Mouse (Mus musculus): ENCODE results near the gene Pkn1.

Pkn1 gene

DNA sequence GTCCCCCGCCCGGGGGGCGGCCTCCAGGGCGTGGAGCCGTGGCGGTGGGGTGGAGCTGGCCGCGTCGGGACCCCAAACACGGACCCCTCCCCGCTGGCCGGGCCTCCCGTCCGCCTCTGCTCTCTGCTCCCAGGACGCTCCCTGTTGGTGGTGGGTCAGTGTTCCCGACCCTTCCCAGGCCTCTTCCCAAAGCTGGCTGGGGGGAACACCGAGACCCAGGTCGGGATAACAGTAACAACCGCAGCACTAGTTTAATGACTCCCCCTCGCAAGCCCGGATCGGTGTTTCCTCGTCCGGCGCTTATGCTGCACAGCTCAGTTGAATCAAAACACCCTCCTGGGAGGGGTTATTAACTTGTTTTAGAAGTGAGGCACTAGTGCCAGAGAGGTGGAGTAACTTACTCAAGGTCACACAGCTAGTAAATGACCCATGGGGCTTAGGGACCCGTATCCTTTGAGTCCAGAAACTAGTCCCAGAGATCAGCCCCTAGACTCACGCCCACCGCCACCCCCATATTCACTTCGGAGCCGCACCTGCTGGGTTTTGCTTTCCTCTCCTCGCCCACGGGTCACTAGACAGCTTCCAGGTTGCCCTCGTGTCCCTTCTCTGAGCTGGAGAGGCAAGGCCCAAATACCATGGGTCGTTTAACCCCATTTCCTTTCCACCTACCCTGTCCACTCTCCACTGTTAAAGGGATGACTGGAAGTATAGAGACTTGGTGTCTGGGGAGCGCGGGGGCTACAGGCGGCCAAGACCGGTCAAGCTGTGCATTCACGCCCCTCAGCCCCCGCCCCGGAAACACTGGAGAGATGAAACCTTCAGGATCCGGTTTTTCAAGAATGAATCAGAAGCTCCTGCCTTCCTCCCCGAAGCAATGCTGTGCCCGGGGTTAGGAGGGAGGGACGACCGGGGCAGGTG lies 46.0 kb downstream of the Pkn1 start:
- no peak for DNase-seq (ENCODE audit: low spot score)

DNA sequence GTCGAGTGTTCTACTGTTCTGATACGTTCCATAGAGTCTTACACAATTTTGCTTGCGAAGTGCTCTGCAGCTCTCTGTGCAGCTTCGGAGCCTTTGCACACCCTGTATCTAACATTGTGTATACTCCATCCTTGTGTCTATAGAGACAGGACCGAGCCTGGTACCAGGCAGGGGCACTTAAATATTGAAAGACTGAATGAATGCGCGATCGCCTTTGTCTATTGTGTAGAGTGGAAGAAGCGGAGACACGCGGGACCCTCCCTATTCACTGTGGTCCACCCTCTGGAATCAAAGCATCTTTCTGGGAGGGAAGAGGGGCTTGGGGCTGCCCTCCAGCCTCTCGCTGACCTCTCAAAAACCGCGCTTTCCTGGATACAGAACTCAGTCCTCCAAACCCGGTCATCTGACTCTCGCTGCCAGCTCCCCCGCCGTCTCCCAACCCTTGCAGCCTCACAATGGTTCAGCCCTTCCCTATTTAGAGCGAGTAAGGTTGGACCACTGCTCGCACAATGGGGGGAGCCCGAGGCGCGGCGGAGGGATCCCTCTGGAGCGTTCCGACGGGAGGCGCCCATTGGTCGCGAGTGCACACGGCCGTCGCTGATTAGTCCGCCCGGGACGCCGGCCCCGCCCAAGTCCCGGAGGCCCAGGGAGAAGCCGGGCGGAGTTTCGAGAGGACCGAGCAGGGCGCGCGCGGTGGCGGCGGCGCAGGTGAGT lies 46.8 kb downstream of the Pkn1 start, which contains the start of gene Gipc1:
Gipc1 (plus strand) TSS at position 648 of the 714 bp plus-strand sequence.
- peak; percentile 97 for DNase-seq (ENCODE audit: low spot score)

DNA sequence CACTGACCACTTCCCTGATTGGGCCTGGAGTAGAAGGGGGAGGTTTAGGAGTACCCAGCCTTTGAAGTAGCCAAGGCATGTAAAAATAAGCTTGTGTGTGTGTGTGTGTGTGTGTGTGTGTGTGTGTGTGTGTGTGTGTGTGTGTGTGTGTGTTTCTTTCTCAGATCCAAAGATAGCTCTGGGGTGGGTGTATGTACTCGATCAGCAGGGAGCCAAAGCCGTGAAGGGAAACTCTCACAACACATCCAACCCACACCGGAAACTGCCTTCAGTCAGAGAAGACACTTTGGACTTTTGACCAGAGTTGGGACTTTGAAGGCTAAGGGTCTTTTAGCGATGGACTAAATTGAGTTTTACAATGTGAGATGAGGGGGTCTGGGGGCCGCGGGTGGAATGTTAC lies 49.3 kb downstream of the Pkn1 start:
- DNase-seq (ENCODE audit: low spot score), result no peak

DNA sequence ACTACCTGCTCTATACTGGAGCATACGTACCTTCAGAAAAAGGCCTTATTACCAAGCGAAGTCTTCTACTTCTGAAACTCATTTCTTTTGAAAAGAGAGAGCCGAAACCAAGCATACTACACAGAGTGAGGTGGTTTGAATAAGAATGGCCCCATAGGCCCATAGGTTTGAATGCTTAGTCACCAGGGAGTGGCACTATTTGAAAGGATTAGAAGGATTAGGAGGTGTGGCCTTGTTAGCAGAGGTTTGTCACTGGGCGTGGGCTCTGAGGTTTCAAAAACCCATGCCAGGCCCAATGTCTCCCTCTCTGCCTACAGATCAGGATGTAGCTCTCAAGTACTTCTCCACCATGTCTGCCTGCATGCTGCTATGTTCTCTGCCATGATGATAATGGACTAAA lies 50.9 kb downstream of the Pkn1 start:
- DNase-seq (ENCODE audit: low spot score), result no peak

DNA sequence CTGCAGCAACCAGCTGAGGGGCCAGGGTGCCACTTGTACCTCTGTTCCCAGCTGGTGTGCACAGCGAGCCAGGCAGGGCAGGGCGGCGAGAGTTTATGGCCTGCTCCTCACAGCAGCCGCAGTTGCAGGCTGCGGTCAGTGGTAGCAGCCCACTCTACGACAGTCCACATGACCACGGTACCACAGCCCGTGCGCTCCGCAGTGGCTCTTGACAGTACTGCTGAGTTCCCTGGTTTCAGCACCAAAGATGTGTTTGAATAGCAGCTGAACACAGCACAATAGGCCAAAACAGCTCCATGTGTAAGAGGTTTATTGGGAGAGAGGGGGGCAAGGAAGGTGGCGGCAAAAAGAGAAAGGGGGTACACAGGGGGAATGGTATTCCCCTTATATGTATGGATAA lies 51.5 kb downstream of the Pkn1 start:
- no peak for DNase-seq (ENCODE audit: low spot score)

DNA sequence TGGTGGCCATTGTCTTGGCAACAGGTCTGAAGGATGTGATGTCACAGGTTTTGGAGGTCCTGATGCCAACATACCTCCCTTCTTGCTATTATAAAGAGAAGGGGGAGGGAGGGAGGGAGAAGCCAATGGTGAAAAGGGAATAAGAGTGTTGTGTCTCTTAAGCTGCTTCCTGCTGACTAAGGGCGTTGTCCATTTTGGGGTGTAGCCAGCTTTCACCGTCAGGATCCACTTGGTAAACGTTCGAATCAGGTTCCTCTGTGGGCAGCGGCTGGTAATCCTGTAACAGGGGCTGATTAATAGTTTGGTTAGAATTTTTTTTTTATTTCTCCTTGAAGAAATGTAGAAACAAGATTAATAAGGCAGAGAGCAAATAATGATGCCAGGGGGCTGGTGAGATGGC lies 59.3 kb downstream of the Pkn1 start:
- DNase-seq (ENCODE audit: low spot score), result no peak

DNA sequence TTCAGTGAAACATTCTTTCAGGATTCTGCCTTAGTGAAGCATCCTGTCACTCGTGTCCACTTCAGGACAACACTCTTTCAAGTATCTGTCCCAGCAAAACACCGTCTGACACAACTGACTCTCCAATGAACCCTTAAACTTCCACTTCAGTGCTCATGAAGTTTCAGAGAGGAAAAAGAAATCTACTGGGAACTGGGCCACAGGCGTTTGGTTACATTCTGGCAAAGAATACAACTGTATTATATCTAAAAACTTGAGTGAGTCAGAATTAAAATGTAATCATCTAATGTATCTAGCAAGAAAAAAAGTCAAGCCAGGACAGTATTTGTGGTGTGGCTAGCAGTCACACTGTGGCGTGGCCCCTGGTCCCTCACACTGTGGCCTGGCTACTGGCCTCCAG lies 60.1 kb downstream of the Pkn1 start:
- DNase-seq (ENCODE audit: low spot score), result no peak

DNA sequence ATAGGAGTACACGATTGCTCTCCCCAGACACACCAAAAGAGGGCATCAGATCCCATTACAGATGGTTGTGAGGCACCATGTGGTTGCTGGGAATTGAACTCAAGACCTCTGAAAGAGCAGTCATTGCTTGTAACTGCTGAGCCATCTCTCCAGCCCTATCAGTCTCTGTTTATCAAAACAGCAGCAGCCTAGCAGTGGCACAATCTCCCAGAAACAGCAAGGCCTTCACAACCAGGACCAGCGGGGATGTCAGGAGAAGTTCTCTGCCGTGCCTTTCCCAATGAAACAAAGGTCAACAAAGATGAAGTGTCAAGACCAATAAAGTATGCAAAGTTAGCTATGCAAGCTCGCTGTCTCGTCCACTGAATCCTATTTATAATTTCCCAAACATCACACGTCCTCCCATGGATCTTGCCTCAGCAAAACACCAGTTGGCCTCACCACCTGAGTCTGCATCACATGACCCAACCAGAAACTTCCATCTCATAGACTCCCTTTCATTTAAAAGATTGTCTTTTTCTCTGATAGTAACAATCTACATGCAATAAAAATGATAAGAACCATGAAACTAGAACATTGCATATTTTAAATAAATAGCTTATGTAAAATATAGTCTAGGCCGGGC lies 66.8 kb downstream of the Pkn1 start:
- no peak for DNase-seq (ENCODE audit: low spot score)

DNA sequence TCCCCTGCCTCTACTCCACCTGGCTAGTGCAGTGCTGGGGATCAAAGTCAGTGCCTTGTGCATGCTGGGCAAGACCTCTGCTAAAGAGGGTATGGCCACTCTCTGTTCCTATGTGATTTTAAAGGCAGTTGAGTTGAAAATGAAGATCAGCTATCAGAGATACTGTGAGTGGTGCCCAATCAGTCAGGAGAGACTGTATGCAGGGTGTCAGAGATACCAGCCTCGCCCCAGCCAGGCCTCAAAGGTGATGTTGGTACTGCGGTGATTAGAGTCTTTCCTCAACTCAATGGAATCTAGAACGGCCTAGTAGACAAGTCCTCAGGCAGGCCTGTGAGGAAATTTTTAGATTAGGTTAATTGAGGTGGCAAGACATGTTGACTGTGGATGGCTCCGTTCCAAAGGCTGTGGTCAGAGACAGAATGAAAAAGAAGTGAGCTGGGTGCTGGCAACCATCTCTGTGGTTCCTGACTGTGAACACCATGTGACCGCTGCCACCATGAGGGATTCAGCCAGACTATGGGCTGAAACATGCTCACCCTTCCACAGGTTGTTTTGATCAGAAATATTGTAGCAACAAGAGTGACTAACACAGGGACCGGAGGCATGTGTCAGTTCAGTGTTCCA lies 73.2 kb downstream of the Pkn1 start:
- no peak for DNase-seq (ENCODE audit: low spot score)

DNA sequence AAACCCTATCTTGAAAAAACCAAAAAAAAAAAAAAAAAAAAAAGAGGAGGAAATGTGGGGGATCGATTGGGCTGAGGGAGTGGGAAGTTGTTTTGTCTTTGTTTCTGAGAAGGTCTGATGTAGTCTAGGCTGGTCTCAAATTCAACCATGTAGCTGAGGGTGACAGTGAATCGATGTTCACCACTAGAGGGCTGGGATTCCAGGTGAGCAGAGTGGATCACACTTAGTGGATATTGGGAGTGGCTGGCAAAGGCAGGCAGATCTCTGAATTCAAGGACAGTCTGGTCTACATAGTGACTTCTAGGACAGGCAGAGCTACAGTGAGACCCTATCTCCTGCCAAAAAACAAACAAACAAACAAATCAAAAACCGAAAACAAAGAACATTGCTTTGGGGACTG lies 74.2 kb downstream of the Pkn1 start:
- no peak for DNase-seq (ENCODE audit: low spot score)

DNA sequence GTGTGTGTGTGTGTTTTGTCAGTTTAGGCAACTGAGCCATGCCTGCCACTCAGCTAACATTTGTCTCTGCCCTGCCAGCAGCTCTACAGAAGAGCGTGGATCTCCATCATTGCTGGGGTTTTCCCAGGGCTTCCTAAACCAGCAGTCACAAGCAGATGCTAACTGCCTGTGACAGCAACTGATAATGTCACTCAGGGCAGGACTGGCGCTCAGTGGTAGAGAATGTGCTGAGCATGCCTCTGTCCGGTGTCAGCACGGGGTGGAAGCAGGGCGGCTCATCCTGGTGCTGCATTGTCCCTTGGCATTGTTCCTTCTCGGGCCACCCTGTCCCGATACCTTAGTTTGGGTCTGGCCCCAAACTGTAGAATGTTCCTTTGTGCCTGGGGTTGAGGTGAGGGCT lies 75.4 kb downstream of the Pkn1 start:
- DNase-seq (ENCODE audit: low spot score), result no peak

DNA sequence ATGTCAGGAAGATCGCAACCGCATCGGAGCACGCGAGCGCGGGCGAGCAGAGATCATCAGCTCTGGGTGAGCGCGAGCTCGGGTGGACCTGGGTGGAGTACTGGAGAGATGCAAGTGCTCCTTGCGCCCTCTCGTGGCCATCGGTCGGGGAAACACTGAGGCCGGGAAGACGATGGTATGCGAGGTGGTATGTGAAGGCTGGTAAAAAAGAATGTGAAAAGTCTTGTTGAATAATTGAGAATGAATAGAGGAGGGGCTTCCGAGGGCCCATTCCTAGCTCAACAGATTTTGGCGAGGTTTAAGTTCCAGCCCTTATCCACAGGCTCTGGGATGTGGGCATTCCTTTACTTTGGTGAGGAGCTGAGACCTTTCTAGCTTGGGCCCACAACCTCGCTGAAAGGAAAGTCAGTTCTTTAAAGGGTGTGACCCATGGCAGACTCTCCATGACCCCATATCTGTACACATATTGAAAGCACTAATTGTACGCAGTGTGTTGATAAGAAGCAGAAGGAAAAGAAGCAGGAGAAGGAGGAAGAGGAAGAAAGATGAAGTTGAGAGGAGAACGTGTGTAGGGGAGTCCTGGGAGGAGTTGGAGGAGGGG lies 76.5 kb downstream of the Pkn1 start:
- peak; percentile 86 for DNase-seq (ENCODE audit: low spot score)

DNA sequence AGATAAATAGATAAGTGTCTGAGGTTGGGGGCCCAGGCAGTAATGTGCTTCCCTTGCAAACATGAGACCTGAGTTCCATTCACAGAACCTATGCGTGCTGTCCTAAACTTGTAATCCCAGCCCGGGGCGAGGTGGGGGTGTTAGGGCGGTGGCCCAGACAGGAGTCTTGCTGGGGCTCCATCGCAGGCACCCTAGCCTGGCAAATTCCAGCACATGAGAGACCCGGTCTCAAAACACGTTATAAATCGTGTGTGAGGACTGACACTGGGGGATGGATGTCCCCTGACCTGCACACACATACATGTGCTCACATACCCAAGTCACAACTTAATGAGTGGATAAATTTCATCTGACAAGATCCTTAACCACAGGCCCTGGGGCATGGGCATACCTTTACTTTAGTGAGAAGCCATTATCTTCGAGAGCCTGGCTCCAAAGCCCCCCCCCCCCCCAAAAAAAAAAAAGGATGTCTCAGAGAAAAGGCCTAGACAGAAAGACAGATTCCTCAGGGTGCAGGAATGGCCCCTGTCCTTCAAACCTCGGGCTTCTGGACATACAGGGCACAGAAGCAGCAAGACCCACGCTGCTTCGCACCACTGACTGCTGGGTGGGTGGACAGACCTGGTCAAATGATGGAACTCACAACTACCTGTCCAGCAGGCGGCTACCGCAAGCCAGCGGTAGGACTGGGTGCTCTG lies 77.1 kb downstream of the Pkn1 start:
- no peak for DNase-seq (ENCODE audit: low spot score)

DNA sequence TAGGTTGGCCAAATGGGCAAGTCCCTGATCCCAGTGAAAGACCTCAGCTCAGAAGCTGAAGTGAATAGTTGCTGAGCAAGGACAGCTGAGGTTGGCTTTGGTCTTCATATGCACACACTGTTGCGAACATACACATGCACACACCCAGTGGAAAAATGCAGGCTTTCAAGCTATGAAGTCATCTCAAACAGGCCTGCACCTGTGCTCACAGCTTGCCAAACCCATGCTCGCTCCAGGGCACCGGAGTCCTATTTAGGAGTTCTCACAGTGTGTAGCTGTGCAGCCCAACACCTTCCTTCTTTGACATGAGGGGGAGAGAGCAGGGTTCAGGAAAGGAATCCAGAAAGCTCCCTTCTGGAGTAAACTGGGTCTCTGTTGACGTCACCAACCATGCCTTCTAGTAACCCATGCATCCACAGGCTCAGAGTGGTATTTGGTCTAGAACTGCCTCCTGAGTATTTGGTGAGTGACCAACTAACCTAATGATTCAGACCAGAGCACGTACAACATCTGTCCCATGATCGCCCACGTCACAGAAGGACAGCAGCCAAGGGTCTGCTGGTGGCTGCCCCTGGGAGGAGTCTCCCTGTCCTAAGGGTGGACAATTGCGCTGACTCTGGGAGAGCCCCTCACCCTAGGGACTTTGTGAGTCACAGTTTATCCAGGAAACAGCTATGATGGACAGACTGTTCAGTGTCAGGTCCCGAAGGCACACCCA lies 79.3 kb downstream of the Pkn1 start:
- no peak for DNase-seq (ENCODE audit: low spot score)

DNA sequence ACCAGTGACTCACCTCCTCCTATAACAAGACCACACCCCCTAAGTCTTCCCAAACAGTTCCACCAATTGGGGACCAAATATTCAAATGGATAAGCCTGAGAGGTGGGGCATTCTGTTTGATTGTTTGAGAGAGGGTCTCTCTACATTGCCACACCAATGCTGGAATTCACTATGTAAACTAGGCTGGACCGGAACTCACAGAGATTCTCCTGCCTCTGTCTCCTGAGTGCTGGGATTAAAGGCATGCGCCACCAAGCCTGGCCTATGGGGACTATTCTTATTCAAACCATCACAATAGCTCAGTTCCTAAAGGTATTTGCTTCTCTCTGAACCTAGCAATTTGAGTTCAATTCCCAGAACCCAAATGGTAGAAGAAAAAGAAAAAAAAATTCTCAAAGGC lies 80.4 kb downstream of the Pkn1 start:
- DNase-seq (ENCODE audit: low spot score), result no peak

DNA sequence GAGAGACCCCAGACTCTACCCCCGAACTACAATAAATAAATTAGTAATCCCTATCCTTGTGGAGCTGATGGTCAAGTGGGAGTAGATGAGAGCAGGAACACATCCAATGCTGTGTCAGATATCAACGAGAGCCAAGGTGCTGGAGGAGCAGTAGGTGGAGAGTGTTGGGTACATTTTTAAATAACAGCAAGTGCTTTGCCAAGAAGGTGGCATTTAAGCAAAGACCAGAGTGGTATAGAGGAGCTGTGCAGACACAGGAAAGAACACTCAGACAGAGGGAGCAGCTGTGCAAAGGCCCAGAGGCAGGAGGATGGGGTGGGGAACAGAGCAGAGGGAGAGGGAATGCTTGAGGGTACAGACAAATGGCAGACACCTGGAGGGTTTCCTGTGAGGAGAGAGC lies 81.9 kb downstream of the Pkn1 start:
- no peak for DNase-seq (ENCODE audit: low spot score)

DNA sequence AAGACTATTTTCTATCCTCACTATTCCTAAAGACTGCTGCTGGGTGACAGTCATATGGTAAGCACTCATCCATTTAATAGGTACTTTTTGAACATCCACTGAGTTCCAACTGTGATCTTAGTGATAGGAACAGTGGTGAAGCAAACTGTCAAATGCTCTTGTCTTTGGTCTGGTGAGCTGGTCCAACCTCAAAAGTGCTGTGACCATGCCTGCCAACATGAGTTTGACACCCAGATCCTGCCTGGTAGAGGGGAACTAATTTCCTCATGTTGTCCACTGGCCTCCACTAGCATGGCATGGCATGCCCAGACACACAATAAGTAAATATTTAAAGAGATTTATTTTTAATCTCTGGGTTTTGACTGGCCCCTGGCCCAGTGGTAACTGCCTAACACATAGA lies 82.4 kb downstream of the Pkn1 start:
- DNase-seq (ENCODE audit: low spot score), result no peak

Data from retina, embryonic 14.5 days (tissue).